21 mouse cellular contexts compared by ENCODE assay signal in the genomic region with DNA sequence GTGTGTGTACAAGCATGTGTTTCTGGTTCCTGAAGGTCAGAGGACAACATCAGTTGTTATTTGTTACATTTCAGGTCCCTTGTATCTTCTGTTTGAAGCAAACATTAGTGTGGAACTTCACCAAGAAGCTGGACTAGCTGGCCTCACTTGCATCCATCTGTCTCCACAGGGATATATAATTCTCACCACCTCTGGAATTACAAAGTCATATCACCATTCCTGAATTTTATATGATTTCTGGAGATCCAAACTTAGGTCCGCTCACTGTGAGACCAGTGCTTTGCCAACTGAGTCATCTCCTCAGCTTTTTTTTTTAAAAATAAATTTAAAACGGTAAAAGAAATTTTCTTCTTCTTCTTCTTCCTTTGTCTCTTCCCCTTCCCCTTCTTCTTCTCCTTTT.
"Had no signal": no experiment of that assay in that cellular context is flagged by ENCODE, and none has a peak within 500 bp of the region (broad histone marks: within the 10 kb centered on the region; RNA-seq: fewer than 3 reads in every experiment).

No protein-coding gene starts in this region.

- DNase-seq: heart, postnatal 10 days; heart, postnatal 14 days; heart, postnatal 36 days; heart, postnatal 4 days; kidney, adult 11 months; kidney, adult 18-20 months; kidney, adult 2 months; kidney, adult 8-10 months; kidney, adult 9 months; kidney, postnatal 10 days; kidney, postnatal 14 days; kidney, postnatal 36 days; kidney, postnatal 4 days; layer of hippocampus, adult 9-11 months; layer of hippocampus, postnatal 36 days had no signal

- ATAC-seq: hindbrain, embryonic 16.5 days; hindbrain, postnatal 0 days; inflammation-experienced regulatory T-cells, adult 6 months; intestine, embryonic 15.5 days; intestine, embryonic 16.5 days; intestine, postnatal 0 days had no signal
